Mouse (Mus musculus) forelimb bud, embryonic 11.5 days (tissue): Measurements from ENCODE around the gene Gm45521.
A peak's percentile ranks its signal among the peaks of the same experiment; 100 is the strongest.

ENCODE experiments used
- DNase-seq: peaks from one replicate; pipeline ENCODE4 v3.0.0-alpha.2; 2012; ENCODE audit warnings: low read depth, low spot score

The Gm45521 gene

DNA sequence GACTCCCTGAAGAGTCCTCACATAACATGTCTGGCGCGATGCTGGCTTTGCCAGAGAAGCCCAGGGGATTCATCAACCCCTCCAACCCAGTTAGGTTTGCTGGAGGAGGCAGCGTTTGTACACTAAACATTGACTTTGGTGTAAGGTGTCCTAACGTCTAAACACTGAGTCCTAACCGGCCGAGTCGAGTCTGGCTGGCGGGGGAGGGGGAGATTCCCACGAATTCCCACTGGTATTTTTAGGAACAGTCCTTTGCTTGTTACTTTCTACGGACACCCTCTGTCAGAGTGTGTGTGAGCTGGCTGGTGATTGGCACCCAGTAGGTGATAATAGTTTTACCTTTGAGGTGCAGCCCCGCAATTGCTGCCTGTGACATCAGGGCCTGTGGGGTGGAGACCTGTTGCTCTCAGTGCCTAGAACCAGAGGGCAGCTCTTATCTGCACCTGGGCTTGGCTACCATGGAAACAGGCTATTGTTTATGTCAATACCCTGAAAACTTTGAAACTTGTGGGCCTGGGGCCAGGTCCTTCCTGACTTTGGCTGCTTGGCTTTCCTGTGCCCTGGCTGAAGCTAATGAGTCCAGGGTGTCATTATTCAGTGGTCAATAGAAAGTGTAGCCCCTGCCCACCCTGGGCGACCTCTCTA, 4.4 kb upstream of the Gm45521 start:
- peak; percentile 59 for DNase-seq

DNA sequence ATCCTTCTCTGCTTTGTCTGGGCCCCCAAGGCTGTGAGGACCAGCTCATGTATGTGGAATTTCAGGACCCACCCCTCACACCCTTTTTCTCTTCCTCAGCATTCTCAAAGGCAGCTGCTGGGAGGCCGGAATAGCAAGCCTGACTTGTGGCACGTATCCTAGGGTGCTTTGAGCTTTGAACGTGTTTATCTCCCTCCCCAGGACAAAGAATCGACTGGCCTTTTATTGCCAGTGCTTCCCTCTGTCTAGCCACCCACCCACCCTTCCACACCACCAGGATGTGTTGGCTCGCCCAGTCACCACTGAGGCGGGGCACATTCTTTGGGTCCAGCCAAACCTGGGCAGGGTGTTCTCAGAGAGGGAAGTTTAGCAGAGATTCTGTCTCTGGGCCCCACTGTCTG, 3.0 kb upstream of the Gm45521 start:
- no peak for DNase-seq

DNA sequence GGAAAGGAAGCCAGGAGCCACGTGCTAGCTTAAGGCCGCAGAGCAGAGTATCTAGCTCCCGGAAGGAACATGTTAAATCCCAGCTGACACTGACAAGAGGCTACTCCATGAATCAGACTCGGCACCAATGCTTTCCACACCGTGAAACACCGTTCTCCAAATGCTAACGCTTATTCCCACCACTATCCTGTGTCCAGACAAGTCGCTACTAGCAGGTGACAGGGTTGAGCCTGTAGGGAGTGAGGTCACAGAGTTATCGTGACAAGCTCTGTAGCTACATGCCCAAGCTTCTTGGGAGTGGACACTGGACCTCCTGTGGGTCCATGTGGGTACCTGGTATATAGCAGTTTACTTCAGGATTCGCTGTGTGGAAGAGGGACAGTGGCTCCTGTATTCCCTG, 661 bp upstream of the Gm45521 start:
- DNase-seq, result no peak

DNA sequence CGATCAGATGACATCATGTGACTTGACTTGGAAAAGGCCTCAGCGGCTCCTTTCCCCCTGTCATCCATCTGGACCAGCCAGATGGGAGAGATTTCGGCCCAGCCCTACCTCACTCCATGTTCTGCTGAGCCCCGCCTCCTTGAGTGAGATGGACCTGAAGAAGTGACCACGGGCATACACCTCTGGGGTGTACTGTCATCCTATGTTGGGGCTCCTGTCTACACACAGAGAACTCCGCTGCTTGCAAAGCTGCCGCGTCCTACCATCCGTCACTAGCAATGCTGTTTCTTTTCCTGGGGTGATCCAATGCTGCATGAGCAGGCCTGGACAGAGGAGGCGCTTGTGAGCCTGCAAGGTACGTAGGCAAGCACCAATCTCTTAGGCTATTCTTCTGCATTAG, 3.5 kb downstream of the Gm45521 start:
- no peak for DNase-seq

DNA sequence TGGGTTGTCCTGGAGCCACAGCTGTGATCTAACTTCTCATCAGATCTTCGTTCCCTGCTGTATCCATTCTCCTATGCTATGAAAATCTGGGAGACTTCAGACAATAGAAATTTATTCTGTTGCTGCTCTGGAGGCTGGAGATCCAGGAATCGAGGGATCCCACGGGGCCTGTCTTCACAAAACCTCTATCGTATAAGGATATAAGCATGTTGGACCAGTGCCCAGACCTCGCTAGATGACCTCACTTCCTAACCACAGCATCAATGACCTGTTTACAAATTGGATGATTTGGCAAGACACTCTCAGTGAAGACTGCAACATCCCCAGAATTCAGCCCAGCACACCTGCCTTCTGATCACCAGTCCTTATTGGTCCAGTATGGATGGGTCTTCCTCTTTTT, 4.6 kb downstream of the Gm45521 start:
- DNase-seq, result no peak

DNA sequence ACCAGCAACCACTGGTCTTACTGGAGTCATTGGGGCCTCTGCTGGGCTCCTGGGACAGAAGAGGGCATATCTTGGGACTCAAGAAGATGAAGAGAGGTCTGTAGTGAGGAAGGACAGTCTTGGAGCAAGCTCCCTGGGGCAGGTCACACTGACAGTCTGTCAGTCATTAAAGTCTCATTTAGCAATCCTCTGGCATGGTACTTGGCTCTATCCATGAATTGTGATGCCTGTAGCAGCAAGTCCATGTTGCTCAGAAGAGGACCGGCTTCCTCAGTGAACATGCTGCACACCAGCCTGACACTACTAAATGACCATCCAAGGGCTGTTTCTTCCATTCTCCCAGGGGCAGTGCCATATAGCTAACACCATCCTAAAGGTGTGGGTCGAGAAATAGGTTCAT, 5.5 kb downstream of the Gm45521 start:
- DNase-seq, result no peak

DNA sequence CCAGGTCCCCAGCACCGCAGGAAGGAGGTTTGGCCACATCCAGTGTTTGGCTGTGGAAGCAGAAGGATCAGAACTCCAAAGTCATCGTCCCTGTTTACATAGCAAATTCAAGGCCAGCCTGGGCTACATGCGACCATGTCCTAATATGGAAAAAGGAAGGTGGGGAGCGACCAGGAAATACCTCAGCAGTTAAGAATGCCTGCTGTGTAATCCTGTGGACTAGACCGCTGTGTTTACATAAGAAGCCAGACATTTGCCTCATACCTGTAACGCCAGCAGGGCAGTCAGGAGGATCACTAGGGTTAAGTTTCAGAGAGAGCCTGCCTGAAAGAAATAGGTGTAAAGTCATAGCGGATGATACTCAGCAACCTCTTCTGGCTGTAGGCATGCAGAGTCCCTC, 6.1 kb downstream of the Gm45521 start:
- DNase-seq, result no peak

DNA sequence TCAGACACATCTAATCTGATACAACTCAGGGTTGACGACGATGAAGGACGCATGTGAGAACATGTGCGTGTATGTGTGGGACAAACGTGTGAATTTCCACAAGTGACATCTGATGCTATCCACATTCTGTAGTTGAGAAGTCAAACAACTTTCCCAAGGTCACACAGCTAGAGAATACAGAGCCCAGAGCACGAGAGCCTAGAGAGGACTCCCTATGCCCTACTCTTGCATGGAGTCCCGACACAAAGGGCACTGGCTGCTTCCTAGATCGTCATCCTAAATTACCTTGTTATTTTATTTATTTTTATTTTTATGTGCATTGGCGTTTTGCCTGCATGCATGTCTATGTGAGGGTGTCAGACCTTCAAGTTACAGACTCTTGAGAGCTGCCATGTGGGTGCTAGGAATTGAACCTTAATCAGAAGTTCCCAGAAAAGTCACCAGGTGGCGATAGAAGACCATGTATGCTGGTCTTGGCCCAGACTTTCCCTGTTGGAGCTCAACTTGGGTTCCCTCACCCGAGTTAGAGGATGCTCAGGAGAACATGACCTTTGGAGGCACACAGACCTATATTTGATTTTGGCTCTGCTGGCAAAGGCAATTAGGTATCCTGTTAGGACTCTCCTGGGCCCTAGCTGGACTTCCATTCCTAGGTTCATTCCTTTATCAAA, 7.3 kb downstream of the Gm45521 start:
- DNase-seq, result peak; percentile 83

DNA sequence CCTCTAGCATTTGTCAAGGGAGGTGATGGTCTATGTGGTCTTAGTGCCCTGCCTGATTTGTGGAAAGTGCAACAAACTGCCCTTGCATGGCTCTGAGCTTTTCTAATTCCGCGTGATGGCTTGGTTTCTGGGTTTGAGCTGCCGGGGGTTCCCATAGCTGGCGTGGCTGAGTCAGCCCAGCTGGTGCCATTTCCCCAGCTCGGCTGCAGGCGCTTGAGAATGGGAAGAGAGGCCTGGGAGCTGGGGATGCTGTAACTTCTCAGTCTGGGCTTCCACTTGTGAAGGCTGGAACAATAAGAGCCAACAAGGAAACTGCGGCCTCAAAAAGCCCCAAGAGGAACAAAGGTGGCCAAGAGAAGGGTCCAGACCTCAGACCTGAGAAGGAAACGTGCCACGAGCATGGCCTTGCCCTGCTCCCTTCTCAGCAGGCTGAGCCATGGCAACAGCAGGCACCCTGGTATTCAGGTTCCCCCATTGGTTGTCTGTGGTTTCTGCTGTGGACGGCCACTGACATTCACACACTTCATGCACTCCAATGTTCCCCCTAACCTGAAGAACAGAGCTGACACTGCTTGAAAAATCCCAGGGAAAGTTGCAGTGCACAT, 14.9 kb downstream of the Gm45521 start:
- no peak for DNase-seq

DNA sequence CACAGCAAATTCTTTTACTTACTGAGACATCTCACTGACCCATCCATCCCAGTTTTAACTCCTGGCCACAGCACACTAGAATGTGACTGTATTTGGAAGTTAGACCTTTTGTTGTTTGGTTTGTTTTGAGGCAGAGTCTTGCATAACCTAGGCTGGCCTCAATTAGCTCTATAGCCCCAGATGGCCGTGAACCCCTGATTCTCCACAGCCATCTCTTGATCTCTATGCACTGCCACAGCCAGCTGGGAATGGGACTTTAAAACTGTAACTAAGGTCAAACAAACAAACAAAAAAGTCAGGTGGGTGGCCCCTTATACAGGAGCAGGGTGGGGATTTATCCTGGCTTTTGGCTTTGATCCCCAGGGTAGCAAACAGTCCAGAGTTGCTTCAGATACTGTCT, 17.6 kb downstream of the Gm45521 start:
- DNase-seq, result no peak

DNA sequence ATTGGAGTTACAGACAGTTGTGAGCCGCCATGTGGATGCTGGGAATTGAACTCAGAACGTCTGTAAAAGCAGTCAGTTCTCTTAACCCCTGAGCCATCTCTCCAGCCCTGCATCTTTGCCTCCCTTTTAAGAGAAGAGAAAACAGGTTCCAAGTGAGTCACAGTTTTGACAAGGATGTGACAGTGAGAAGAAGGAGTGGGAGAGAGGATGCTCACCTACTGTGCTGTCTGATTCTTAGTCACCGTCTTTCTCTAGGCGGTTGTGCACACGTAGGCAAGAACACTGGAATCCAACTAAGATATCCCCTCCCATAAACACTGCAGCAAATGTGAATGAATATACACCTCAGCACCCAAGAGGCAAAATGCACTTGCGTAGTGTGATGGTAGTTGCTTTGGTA, 18.1 kb downstream of the Gm45521 start:
- DNase-seq, result no peak

DNA sequence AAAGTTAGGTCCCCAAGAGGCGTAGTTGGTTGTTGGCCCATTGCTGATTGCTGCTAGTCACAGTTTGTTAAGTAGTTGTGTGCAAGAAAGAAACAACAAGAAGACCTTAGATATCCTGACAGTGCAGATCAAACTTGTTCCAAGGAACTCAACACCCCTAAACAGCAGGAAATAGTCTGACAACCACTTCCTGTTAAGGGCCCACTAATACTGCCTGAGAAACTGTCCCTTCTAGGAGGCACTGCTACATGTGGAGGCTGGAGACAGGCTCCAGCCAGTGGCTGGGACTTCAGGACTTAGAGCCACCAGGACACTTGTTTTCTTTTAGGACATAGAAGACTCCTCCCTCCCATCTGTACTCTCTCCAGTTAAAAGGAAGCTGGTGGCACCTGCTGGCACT, 20.4 kb downstream of the Gm45521 start:
- DNase-seq, result no peak

DNA sequence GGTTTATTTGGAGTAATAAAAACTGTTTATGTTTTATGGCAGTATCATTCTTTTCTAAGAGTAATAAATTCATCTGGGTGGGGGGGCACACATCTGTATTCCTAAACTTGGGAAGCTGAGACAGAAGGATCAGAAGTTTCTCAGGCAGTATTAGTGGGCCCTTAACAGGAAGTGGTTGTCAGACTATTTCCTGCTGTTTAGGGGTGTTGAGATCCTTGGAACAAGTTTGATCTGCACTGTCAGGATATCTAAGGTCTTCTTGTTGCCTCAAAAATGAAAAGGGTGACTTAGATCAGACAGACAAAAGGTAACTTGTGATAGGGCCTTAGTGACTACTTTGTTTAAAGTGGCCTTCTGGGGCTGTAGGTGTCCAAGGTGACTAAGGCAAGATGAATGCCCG, 21.1 kb downstream of the Gm45521 start:
- no peak for DNase-seq

DNA sequence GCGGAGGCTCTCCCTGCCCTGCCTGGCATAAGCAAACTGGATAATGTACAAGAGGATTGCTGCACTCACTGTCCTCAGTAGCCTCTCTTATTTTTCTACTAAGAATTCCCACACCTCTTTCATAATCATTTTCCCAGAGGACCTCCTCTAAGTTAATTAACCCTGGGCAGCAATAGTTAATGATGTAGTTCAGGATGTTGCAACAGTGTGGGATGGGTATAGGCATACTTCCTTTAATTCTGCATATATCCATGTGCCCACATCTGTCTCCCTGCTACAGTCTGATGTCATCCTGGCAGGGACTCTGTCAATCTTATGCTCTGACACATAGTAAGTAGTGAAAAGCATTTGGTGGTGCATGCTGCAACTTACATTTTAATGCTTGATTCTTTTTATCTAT, 24.1 kb downstream of the Gm45521 start:
- no peak for DNase-seq

DNA sequence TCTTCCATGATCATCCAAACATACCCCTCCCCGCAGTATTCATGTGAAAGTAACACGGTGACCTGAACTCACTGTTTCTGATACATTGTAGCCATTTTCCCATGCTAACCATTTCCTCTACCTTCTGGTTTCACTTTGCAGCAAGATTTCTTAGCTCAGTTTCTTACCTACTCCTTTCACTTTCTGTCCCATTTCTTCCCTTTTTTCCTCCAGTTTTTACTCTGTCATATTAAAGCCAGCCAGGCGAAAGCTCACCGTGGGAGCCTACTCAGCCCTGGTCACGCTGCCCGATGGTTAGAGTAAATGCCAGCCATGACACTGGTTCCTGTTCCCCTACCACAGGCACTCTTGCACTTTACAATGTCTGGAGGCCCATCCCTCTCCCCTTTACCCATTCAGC, 29.8 kb downstream of the Gm45521 start:
- no peak for DNase-seq

DNA sequence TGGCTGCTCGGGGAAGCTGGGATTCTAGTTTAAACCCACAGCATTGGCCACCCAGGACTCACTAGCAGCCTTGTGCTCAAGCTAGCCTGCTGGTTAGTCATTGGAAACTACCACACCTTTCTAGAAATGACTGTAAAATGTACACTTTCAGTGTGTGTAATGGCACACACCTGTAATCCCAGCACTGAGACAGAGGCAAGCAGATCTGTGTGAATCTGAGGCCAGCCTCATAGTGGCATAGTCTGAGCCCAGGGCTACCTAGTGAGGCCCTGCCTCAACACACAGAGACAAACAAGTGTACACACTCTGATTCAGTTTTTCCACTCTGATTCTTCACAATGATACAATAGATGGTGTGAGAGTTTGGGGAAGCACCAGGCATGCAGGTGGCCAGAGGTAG, 32.3 kb downstream of the Gm45521 start:
- no peak for DNase-seq

DNA sequence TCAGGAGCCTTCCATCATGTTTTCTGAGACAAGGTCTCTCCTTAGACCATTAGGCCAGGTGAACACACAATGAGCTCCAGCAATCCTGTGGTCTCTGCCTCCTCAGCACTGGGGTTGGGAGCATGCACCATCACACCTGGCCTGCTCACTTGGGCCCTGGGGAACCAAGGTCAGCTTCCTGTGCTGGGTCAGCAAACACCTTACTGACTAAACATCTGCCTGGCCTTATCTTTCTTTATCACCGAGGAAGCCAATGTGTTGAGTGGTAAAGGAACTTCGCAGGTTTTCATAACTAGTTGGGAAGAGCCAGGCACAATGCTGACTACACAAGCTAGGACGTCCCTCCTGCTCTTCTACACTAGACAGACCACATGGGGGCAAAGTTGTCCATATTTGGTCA, 32.9 kb downstream of the Gm45521 start:
- DNase-seq, result no peak

DNA sequence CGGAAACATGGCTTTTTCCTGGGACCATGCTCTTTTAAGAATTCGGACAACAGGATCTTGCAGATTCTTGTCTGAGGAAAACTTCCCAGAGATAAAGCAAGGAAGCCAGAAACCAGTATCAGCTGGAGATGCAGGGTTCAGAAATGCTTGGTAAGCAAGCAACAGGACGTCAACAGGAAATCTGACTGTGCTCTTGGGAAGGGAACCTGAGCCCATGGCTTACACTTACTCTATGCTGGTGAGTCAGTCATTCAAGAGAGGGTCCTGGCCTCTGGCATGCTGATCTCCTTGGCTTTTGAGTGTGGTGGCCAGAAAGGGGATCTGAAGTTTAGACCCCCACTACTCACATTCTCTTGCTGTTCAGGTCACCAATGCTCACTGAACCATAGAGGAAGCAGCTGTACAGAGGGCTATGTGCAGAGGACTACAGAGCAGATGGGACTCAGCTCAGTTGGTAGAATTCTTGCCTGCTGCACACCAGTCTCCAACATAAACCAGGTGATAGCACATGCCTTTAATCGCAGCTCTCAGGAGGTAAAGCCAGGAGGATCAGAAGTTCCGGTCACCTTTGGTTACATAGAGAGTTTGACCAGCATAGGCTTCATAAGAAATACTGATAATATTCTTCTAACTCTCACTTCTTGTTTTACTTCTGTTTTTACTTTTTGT, 34.2 kb downstream of the Gm45521 start:
- no peak for DNase-seq

DNA sequence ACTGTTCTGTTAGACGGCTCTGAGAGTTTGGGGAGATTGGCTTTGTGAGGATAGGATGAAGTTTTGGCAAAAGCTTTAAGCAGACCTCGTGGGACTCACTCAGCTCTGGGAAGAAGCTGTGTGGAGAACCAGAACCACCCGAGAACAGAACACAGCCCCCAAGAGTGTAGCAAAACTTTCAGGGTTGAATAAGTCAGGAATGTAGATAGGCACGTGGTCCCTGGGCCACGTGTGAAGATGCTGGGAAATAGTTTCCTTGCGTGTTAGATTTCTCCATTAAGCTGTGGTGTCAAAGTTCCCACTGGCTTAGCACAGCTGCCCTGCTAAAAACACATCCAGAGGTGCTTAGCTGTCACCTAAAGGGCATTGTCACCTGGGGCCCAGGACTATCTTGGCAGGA, 35.1 kb downstream of the Gm45521 start:
- no peak for DNase-seq

DNA sequence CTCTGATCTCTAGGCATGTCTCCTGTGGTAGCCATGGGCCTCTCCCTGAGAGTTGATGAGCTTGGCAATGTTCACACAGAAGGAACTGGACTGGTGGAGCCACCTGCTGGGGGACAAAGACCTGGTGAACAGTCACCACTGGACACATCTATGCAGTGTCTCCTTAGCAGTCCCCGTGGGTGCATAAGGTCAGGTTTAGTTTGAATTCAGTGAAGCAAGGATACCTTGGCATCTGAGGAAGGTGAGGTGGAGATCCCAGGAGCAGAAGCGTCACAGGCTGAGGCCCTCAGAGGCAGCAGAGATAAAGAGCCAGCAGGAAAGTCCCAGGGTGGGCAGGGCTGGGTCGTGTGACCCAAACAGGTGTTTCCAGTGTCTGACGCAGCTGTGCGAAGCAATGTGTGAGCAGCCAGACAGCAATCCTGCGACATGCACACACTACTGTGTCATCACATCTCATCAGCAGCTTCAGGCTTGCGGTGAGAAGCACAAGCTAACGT, 37.2 kb downstream of the Gm45521 start, which contains the start of gene Dnase1l3:
Gene Dnase1l3, minus strand, starts transcription at position 303 of the 497 bp plus-strand sequence.
- no peak for DNase-seq

DNA sequence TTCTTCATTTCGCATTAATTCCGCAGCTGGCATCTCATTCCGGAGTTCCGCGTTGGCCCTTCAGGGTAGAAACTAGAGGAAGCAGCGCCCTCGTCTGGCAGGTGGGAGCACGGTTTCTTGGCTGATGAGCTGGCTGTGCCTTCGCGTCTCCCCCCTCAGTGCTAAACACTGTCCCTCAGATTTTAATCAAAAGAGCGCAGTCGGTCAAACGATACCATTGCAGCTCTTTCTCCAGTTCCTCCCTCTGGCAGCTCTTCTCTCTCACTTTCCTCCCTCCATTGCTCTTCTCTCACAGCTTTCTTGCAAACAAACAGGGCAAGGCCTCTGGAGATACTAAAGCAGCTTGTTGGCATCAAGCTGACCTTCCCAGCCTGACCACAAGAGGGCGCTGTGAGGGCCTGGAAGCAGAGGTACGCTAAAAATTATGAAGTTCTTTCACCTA, 40.2 kb downstream of the Gm45521 start:
- DNase-seq, result peak; percentile 87

DNA sequence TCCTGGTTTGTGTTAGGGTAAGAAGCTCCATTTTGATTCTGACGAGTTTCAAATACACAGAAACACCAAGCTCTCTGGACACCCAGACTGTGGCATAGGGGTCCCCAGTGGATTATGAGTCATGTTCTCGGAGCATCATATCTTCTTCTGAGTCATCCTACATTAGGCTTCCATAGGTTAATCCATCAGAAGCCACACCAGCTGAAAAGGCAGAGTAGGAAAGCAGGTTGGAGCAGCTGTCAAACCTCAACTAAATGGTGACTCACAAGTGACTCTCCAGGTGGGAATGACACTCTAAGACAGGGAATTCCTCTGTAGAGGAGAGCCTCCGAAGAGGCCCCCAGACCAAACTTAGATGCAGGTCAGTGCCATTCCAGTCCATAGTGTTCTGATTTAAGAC, 41.9 kb downstream of the Gm45521 start:
- no peak for DNase-seq
